Mouse (Mus musculus): ENCODE measurements around the gene Hgd.

Gene Hgd

GRCm38 (mm10) chr16:37676024-37676676 is 96.2 kb downstream of the Hgd start:
- peak; percentile 63 to 65 for DNase-seq

- no peak for DNase-seq
Observed at GRCm38 (mm10) chr16:37676677-37677072, 96.7 kb downstream of the Hgd start.

- DNase-seq = no peak
Observed at GRCm38 (mm10) chr16:37677586-37677985, 97.6 kb downstream of the Hgd start.

GRCm38 (mm10) chr16:37680216-37680615 is 100.3 kb downstream of the Hgd start:
- no peak for DNase-seq

- DNase-seq = no peak
Observed at GRCm38 (mm10) chr16:37680831-37681230, 100.9 kb downstream of the Hgd start.
